Mouse (Mus musculus) embryonic facial prominence, embryonic 14.5 days (tissue): ENCODE results near the gene Zbed6. TPM values are rescaled to one million over a fixed set of nuclear protein-coding genes. Genes with fewer than 3 reads are reported as not detected.

ENCODE experiments used
- ATAC-seq: fragments of 200-750 bp; cut with Nextera tagmentation; 2 replicates; pipeline ENCODE4 v1.8.0; 2017; ENCODE audit warnings: low read depth, moderate number of reproducible peaks, moderate TSS enrichment
- DNase-seq: peaks from one replicate; pipeline ENCODE4 v3.0.0-alpha.2; 2015; ENCODE audit warnings: low spot score
- H3K27ac ChIP-seq: fragments of 300-500 bp; sonication (generic); replicated peaks from 2 replicates; pipeline ENCODE4 v1.5.1; 2014; ENCODE audit warnings: low read depth, mild to moderate bottlenecking, low read length, moderate library complexity
- H3K27me3 ChIP-seq: fragments of 300-500 bp; sonication (generic); replicated peaks from 2 replicates; pipeline ENCODE4 v1.6.1; 2014; ENCODE audit warnings: low read length; ENCODE audit not compliant: control insufficient read depth, insufficient read depth
- H3K36me3 ChIP-seq: fragments of 300-500 bp; sonication (generic); 2 replicates; pipeline ENCODE4 v1.6.1; 2014; ENCODE audit warnings: low read length, mixed read lengths; ENCODE audit not compliant: control insufficient read depth, insufficient read depth
- H3K4me1 ChIP-seq: fragments of 300-500 bp; sonication (generic); 2 replicates; pipeline ENCODE4 v1.6.1; 2014; ENCODE audit warnings: antibody characterized with exemption, low read length; ENCODE audit not compliant: control insufficient read depth, insufficient read depth
- H3K4me2 ChIP-seq: fragments of 300-500 bp; sonication (generic); 2 replicates; pipeline ENCODE4 v1.6.1; 2014; ENCODE audit warnings: low read depth, mild to moderate bottlenecking, low read length, moderate library complexity, mixed read lengths
- H3K4me3 ChIP-seq: fragments of 300-500 bp; sonication (generic); 2 replicates; pipeline ENCODE4 v1.5.1; 2014; ENCODE audit warnings: low read depth, mild to moderate bottlenecking, low read length
- H3K9ac ChIP-seq: fragments of 300-500 bp; sonication (generic); 2 replicates; pipeline ENCODE4 v1.6.1; 2014; ENCODE audit warnings: low read depth, mild to moderate bottlenecking, low read length, moderate library complexity, mixed read lengths
- H3K9me3 ChIP-seq: fragments of 300-500 bp; sonication (generic); 2 replicates; pipeline ENCODE4 v1.6.1; 2016; ENCODE audit warnings: low read length; ENCODE audit not compliant: control insufficient read depth
- WGBS: fragments of 180-500 bp; shearing (Covaris S2); extraction: QIAGEN DNeasy Blood & Tissue Kit; methylation state at CpG from one replicate; pipeline ENCODE4 v1.1.7; 2014; 5-methylcytosine and 5-hydroxymethylcytosine counted together
- polyA plus RNA-seq: library from polyadenylated mRNA; unstranded; fragments of >200 nt; fragmentation: Nextera tagmentation; extraction: Ambion mirVana; gene quantifications from 2 replicates; pipeline ENCODE4 v1.2.1, GENCODE M21; 2014

Gene Zbed6
- polyA plus RNA-seq, 1 experiment from 2014 or later, result not detected

DNA sequence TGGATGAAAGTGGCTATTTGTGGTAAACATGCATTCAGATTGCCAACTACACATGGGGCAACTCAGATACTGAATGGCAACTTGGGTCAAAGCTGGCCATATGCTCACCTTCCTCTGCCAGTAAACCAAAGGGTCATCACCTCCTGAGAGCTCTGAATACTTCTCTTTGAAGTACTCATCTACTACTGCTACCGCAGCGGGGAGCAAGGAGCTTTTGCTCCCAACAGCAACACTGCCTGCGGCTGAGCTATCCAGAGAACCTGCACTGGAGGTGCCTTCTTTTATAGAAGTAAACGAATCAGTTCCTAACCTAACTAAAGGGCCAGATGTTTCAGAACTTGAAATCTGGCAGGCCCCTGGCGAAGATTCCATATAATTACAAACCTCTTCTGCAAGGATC lies 3.9 kb downstream of the Zbed6 start:
- no peak for ATAC-seq
- WGBS, result 63% methylated on average over 5 of the region's 5 CpGs
- H3K27ac ChIP-seq, result no peak overlapping the region

DNA sequence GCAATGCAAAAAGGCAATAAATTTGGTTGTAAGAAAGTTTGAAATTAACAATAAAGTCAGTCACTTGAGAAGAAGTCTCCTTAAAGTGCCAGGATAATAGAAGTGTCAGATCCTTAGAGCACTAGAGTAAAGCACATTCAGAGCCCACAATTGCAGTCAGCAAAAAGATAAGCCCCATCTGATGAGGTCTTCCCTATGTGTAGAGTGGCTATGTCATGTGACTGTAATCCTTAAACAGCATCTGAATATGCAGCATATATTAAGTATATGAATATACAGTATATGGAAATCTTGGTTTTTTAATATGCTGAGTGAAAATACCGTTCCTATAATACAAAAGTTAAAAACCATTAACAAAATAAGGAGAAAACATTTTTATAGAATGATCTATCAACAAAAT lies 7.7 kb downstream of the Zbed6 start:
- ATAC-seq (no peak), DNase-seq (no peak)

More for the DNA sequence above, 3.9 kb downstream of the Zbed6 start:
- Histone ChIP-seq H3K9ac (no peak overlapping the region), H3K4me3 (no peak overlapping the region), H3K9me3 (no peaks in the 10 kb centered on the region), H3K36me3 (peaks cover 52% of the 10 kb centered on the region), H3K4me1 (peaks cover 26% of the 10 kb centered on the region), H3K4me2 (peak overlapping the region; percentile 11; the same call in 1 of the 2 replicates), H3K27me3 (no peaks in the 10 kb centered on the region)
- no peak for DNase-seq

DNA sequence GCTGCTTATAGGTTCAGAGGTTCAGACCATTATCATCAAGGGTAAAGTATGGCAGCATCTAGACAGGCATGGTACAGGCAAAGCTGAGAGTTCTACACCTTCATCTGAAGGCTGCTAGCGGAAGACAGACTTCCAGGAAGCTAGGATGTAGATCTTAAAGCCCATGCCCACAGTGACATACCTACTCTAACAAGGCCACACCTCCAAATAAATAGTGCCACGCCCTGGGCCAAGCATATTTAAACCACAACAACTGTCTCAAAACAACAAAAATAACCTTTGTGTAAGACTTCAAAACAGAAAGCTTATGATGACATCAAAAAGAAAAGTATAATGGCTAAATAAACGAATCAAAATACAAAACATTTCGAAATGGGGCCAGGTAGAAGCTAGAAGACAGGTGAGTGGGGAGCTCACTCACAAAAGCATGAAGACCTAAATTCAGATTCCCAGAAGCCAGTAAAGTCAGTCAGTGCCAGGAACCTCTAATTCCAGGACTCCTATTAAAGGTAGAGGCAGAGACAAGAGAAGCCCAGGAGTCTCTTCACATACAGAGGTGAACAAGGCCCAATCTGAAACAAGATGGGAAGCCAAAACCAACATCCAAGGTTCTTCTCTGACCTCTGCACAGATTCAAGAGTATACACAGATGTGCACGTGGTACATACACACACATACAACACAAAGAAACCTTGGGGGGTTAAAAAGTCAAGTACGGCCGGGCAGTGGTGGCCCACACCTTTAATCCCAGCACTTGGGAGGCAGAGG lies 10.2 kb downstream of the Zbed6 start:
- no peak overlapping the region for H3K4me2 ChIP-seq
- ATAC-seq (no peak), DNase-seq (no peak)
- H3K27me3 ChIP-seq, result no peaks in the 10 kb centered on the region
- H3K36me3 ChIP-seq, result peaks cover 54% of the 10 kb centered on the region
- H3K4me1 ChIP-seq, result no peaks in the 10 kb centered on the region
- H3K27ac ChIP-seq, result no peak overlapping the region
- 96% methylated on average over 7 of the region's 7 CpGs for WGBS
- H3K9me3 ChIP-seq, result no peaks in the 10 kb centered on the region
- no peak overlapping the region for H3K4me3 ChIP-seq
- no peak overlapping the region for H3K9ac ChIP-seq

More for the DNA sequence above, 7.7 kb downstream of the Zbed6 start:
- Histone ChIP-seq H3K36me3 (peaks cover 51% of the 10 kb centered on the region), H3K4me2 (no peak overlapping the region), H3K27me3 (no peaks in the 10 kb centered on the region), H3K9me3 (no peaks in the 10 kb centered on the region), H3K9ac (no peak overlapping the region), H3K4me3 (no peak overlapping the region), H3K4me1 (peaks cover 8% of the 10 kb centered on the region; the same call in 1 of the 2 replicates), H3K27ac (no peak overlapping the region)
- 100% methylated on average over 1 of the region's 1 CpGs for WGBS

DNA sequence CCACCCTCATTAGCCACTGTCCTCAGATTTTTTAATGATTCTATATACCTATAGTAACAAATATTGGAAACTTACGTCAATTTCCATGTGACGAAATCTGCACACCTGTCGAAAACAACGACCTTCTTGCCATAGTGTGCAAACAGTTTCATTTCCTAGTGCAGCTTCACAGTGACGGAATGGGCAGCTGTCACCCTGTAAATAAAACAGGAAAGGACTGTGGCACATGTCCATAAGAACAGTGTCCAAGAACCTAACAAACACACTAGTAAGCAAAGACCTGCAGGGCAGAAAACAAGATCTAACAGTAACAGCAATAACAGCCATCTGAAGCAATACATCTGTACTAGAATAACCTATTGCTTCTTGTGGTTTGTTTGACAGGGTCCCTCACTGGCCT lies 15.0 kb downstream of the Zbed6 start:
- Histone ChIP-seq H3K27ac (no peak overlapping the region), H3K4me3 (no peak overlapping the region), H3K4me2 (no peak overlapping the region), H3K9ac (no peak overlapping the region), H3K9me3 (no peaks in the 10 kb centered on the region), H3K27me3 (no peaks in the 10 kb centered on the region), H3K4me1 (no peaks in the 10 kb centered on the region), H3K36me3 (peaks cover 75% of the 10 kb centered on the region)
- WGBS, result 93% methylated on average over 5 of the region's 5 CpGs
- DNase-seq (no peak), ATAC-seq (no peak)

DNA sequence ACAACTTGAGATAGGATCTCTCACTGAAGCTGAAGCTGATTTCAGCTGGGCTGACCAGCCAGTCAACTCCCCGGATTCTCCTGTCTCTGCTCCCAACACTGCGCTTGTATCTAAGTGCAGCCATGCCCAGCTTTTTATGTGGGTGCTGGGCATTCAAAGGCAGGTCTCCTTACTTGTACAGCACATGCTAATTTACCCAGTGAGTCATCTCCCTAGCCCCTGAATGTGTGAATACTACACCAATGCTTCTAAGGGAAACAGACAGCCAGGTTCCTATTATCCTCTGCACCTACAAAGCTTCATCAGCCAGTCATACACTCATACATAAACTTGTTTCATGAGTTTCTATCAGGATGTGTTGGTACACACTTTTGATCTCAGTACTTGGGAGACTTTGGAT lies 19.5 kb downstream of the Zbed6 start:
- ATAC-seq (no peak), DNase-seq (no peak)
- H3K27ac ChIP-seq, result no peak overlapping the region
- no peaks in the 10 kb centered on the region for H3K4me1 ChIP-seq
- no peak overlapping the region for H3K9ac ChIP-seq
- H3K4me3 ChIP-seq, result no peak overlapping the region
- H3K36me3 ChIP-seq, result peaks cover 97% of the 10 kb centered on the region
- no peak overlapping the region for H3K4me2 ChIP-seq
- WGBS, result 94% methylated on average over 2 of the region's 2 CpGs
- H3K9me3 ChIP-seq, result no peaks in the 10 kb centered on the region
- H3K27me3 ChIP-seq, result no peaks in the 10 kb centered on the region

DNA sequence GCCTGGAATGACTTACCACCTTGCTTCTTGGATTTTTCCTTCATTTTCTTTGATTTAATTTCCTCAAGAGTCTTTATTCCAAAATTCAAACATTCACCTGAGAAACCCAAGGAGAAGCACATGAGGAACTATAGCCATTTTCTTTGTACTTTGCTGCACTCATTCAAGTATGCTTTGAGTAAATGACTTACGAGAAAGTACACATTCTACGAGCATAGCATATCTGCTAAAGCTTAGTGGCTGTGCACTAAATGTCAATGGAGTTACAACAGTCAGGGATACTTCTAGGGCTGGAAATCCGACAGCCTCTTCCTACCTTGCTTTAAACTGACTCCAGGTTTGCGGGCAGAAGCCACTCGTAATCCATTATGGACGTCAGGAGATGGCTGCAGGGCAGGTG lies 22.2 kb downstream of the Zbed6 start:
- 87% methylated on average over 6 of the region's 6 CpGs for WGBS
- H3K4me1 ChIP-seq, result no peaks in the 10 kb centered on the region
- no peaks in the 10 kb centered on the region for H3K9me3 ChIP-seq
- no peak overlapping the region for H3K9ac ChIP-seq
- H3K36me3 ChIP-seq, result peaks cover 96% of the 10 kb centered on the region
- no peak overlapping the region for H3K27ac ChIP-seq
- ATAC-seq (no peak), DNase-seq (no peak)
- H3K4me3 ChIP-seq, result no peak overlapping the region
- no peaks in the 10 kb centered on the region for H3K27me3 ChIP-seq
- H3K4me2 ChIP-seq, result no peak overlapping the region

DNA sequence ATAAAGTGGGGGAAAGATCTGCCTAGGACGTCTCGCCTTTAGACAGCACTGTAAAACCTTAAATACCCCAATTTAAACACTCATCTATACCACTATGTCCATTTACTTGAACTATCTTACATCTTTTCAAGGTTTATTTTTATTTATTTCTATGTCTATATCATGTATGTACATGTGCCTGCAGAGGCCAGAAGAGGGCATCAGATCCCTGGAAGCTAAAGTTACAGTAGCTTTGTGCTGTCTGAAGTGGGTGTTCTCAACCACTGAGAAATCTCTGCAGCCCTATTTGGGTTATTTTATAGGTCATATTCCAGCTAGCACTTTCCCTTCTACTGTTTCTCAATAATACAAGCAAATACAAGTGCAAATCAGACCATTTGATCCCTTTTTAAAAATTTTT lies 28.5 kb downstream of the Zbed6 start:
- Histone ChIP-seq H3K36me3 (peaks cover 91% of the 10 kb centered on the region), H3K9ac (no peak overlapping the region), H3K4me3 (no peak overlapping the region), H3K4me1 (no peaks in the 10 kb centered on the region), H3K4me2 (no peak overlapping the region), H3K27ac (no peak overlapping the region), H3K9me3 (no peaks in the 10 kb centered on the region), H3K27me3 (no peaks in the 10 kb centered on the region)
- ATAC-seq, result no peak
- WGBS, result 88% methylated on average over 2 of the region's 2 CpGs
- DNase-seq, result no peak

DNA sequence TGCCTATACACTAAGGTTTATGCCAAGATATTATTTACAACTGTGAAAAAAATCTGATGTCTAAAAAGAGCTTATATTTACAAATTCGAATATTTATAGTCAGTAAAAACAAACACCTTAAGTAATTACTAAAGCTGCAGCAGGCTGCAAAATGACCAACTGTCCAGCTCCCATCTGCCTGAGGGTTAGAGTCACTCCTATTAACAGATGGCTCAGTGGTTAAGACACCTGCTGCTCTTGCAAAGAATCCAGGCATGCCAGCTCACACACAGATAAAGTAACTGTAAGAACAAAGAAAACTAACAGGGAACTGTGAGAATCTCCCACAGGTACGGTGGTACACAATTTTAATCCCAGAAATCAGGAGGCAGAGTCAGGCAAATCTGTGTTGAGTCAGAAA lies 35.6 kb downstream of the Zbed6 start:
- Histone ChIP-seq H3K4me1 (no peaks in the 10 kb centered on the region), H3K4me3 (no peak overlapping the region), H3K9me3 (no peaks in the 10 kb centered on the region), H3K4me2 (no peak overlapping the region), H3K9ac (no peak overlapping the region), H3K27ac (no peak overlapping the region), H3K27me3 (no peaks in the 10 kb centered on the region), H3K36me3 (peaks cover 88% of the 10 kb centered on the region)
- 75% methylated on average over 2 of the region's 2 CpGs for WGBS
- no peak for DNase-seq
- no peak for ATAC-seq

DNA sequence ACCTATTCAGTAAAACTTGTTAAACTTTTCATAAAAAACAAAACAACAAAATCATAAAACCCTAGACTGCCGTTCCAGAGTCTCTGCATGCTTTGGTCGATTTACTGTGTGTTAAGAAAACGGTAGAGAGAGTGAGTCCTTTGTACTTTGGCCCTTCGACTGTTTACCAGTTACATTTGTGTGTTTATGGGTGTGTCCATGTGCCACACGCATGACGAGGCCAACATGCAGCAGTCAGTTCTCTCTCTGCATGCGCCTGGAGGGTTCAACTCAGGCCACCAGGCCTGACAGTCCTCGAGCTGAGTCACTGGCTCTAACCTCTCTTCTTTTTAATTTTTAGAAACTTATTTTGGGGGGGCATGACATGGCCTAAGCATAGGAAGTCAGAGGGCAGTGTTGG lies 42.4 kb downstream of the Zbed6 start:
- Histone ChIP-seq H3K9me3 (no peaks in the 10 kb centered on the region), H3K4me3 (no peak overlapping the region), H3K27me3 (no peaks in the 10 kb centered on the region), H3K4me2 (no peak overlapping the region), H3K4me1 (no peaks in the 10 kb centered on the region), H3K27ac (no peak overlapping the region), H3K9ac (no peak overlapping the region), H3K36me3 (peaks cover 64% of the 10 kb centered on the region)
- ATAC-seq (no peak), DNase-seq (no peak)
- 84% methylated on average over 8 of the region's 8 CpGs for WGBS
